Mouse (Mus musculus) bone marrow, adult 2 months (tissue): ENCODE data around the gene Acaca. TPM values are rescaled to one million over a fixed set of nuclear protein-coding genes. Genes with fewer than 3 reads are reported as not detected.

Experiments used
- H3K27ac ChIP-seq: fragments of 200-500 bp; 2 replicates; pipeline ENCODE4 v1.5.1; 2012; ENCODE audit warnings: low read depth, mild to moderate bottlenecking, control low read depth, inconsistent platforms, low read length; ENCODE audit not compliant: control insufficient read depth, poor library complexity, insufficient read depth
- H3K4me1 ChIP-seq: fragments of 200-500 bp; 2 replicates; pipeline ENCODE4 v1.6.1; 2011; ENCODE audit warnings: low read length; ENCODE audit not compliant: control insufficient read depth, insufficient read depth
- H3K4me3 ChIP-seq: fragments of 200-500 bp; replicated peaks from 2 replicates; pipeline ENCODE3; 2011; ENCODE audit warnings: mild to moderate bottlenecking, low read depth, low read length, control low read depth; ENCODE audit not compliant: control insufficient read depth
- CTCF ChIP-seq: fragments of 200-500 bp; IDR thresholded peaks from 2 replicates; pipeline ENCODE4 v1.5.1; 2011; ENCODE audit warnings: low read length, control low read depth; ENCODE audit not compliant: control insufficient read depth, insufficient read depth
- POLR2A ChIP-seq: fragments of 200-500 bp; IDR thresholded peaks from 2 replicates; pipeline ENCODE4 v1.6.1; 2011; ENCODE audit warnings: low read depth, mild to moderate bottlenecking, control low read depth, low read length, borderline replicate concordance; ENCODE audit not compliant: control insufficient read depth
- whole genome bisulfite sequencing: fragments of 180-500 bp; shearing (Covaris S2); methylation state at CpG from one replicate; pipeline ENCODE4 v1.1.7; 2018; 5-methylcytosine and 5-hydroxymethylcytosine counted together
- polyA plus RNA-seq: library from polyadenylated mRNA; stranded (reverse); fragments of >200 nt; gene quantifications from 2 replicates; pipeline ENCODE4 v1.2.4, GENCODE M21; 2011; ENCODE audit warnings: low replicate concordance; ENCODE audit not compliant: missing spikeins, insufficient read depth, insufficient read length

Acaca gene
- polyA plus RNA-seq, 1 experiment, result 5.5 TPM

DNA sequence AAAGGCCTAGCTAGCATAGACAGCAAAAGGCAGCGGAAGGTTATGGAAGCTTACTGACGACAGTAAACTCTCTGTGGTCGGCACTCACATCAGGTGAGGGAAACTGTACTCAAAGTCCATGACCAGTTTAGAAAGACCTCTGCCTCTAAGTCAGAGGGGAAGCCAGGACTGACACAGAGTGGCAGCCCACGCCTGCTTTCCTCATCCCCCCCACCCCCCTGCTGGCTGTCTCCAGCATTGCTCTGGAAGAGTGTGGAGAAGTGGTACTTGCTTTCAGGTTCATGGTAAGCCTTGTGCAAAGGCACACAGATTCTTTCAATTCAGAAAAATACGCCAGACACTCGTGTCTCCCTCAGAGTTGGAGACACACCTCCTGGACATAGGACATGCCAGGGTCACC is 305.4 kb downstream of the Acaca start:
- H3K27ac ChIP-seq, result no peak overlapping the region; the same call in 1 of the 2 replicates
- H3K4me1 ChIP-seq, result no peaks in the 10 kb centered on the region
- no peak for TF ChIP-seq CTCF
- no peak for TF ChIP-seq POLR2A
- 80% methylated on average over 6 of the region's 6 CpGs for WGBS
- H3K4me3 ChIP-seq, result no peak overlapping the region

DNA sequence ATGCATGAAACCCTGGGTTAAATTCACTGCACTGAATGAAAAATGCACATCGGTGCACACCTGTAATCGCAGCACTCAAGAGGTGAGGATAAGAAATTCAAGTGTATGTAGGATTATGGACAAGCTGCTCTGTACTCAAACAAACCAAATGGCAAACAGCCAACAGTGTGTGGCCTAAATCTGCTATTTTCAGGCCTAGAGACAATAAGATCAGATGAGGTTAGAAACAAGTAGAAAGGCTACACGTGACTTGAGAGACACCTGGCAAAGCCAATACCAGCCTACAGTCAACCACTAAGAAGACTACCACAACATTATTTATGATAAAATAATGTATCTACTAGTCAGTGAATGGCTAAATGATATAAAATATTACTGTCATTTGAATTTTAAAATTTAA is 310.9 kb downstream of the Acaca start:
- TF ChIP-seq POLR2A (no peak), CTCF (no peak)
- 72% methylated on average over 3 of the region's 3 CpGs for WGBS
- H3K4me1 ChIP-seq, result no peaks in the 10 kb centered on the region
- no peak overlapping the region for H3K4me3 ChIP-seq
- no peak overlapping the region for H3K27ac ChIP-seq

DNA sequence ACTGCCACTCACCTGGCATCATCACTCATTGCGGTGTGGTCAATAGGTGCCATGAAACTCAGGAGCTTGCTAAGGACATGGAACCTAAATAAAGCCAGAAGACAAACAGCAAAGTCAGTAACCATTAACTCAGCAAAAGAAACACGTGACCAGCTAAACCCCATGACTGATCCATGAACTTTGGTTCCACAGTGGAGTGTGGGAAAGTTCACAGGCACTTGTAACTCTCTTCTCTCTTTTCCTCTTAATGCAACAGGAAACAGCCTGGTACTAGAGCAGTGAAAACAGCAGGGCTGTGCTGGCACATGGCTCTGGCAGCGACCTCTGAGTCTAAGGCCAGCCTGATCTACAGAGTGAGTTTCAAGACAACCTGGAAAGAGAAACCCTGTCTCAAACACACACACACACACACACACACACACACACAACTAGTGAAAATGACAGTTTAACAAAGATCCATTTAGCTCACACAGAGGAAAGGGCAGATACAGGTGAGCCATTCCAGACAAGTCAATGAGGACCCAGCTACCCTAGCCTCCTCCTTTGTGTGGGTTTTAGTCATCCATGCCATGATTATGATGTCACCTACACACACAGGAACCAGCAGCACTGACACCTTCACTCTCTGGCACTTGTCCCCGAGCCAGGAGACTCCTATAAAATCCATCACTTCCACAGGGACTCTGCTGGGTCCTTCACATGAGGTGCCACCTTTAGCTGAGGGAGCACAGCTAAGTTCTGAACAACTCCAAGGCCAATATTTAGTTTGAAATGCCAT is 313.3 kb downstream of the Acaca start:
- H3K27ac ChIP-seq, result no peak overlapping the region
- 82% methylated on average over 4 of the region's 4 CpGs for WGBS
- no peaks in the 10 kb centered on the region for H3K4me1 ChIP-seq
- H3K4me3 ChIP-seq, result no peak overlapping the region
- TF ChIP-seq POLR2A, result no peak
- TF ChIP-seq CTCF, result no peak

Other genes with a start within 250 kb of the Acaca start
- 12.6 and 19.4 TPM in 2 replicates for gene Ddx52, start 187.6 kb upstream of the Acaca start, polyA plus RNA-seq
- 7.8 and 14.2 TPM in 2 replicates for gene Synrg, start 165.2 kb upstream of the Acaca start, polyA plus RNA-seq
- 3.1 TPM in 1 of 2 replicates, not detected in the other for gene Dusp14, start 60.4 kb upstream of the Acaca start, polyA plus RNA-seq
- 13.6 and 30.5 TPM in 2 replicates for gene Tada2a, start 72 bp upstream of the Acaca start, polyA plus RNA-seq
- gene Gm11437, start 37.8 kb downstream of the Acaca start, polyA plus RNA-seq, result not detected in 2 replicates